Mouse (Mus musculus) small intestine, adult 2 months (tissue): ENCODE data around the gene Gpr107.

Source experiments
- CTCF ChIP-seq: fragments of 200-500 bp; IDR thresholded peaks from 2 replicates; pipeline ENCODE4 v1.5.1; 2012; ENCODE audit warnings: low read depth, mild to moderate bottlenecking, control low read depth, inconsistent platforms, low read length, moderate library complexity, mixed read lengths; ENCODE audit not compliant: insufficient replicate concordance, insufficient read length; ENCODE audit errors: extremely low read depth
- POLR2A ChIP-seq: fragments of 200-500 bp; IDR thresholded peaks from 2 replicates; pipeline ENCODE4 v1.6.1; 2012; ENCODE audit warnings: low read depth, mild to moderate bottlenecking, control low read depth, inconsistent platforms, low read length, moderate library complexity

- TF ChIP-seq POLR2A (no peak), CTCF (no peak)
Measured at GRCm38 (mm10) chr2:31143326-31143725, 8.8 kb upstream of the Gpr107 start.
